Mouse (Mus musculus) neutrophil, adult 65 days (primary cell): ENCODE data around the gene Sez6l. TPM values are rescaled to one million over a fixed set of nuclear protein-coding genes. Genes with fewer than 3 reads are reported as not detected.

ENCODE experiments used
- total RNA-seq: library from RNA; stranded (reverse); gene quantifications from 2 replicates; pipeline ENCODE4 v1.2.4, GENCODE M21; 2023

Sez6l gene
- not detected in 2 replicates for total RNA-seq

GRCm38 (mm10) chr5:112576993-112577670 lies at the start of gene Sez6l:
Gene Sez6l, minus strand, starts transcription at chr5:112577185.

GRCm38 (mm10) chr5:112448747-112449440 lies 128.1 kb downstream of the Sez6l start, which contains the start of gene Gm6588:
Gene Gm6588, plus strand, starts transcription at chr5:112449426.

GRCm38 (mm10) chr5:112394779-112395443 lies 182.1 kb downstream of the Sez6l start, which contains the start of gene Asphd2:
Gene Asphd2, minus strand, starts transcription at chr5:112394866.

Other genes with a start within 250 kb of the Sez6l start
- gene Srrd, start 234.1 kb downstream of the Sez6l start, total RNA-seq: 28.2 and 31.0 TPM in 2 replicates
- 17.6 and 21.3 TPM in 2 replicates for gene Hps4, start 234.1 kb downstream of the Sez6l start, total RNA-seq
- not detected in 2 replicates for gene Gm6583, start 221.2 kb downstream of the Sez6l start, total RNA-seq
- gene Asphd2, start 182.3 kb downstream of the Sez6l start, total RNA-seq: not detected in 2 replicates
- not detected in 2 replicates for gene Gm6588, start 127.8 kb downstream of the Sez6l start, total RNA-seq